Mouse (Mus musculus): ENCODE data around the gene Tex21. TPM values are rescaled to one million over a fixed set of nuclear protein-coding genes. Genes with fewer than 3 reads are reported as not detected.

Gene Tex21
- polyA plus RNA-seq, 1 experiment from 2014 or later, result not detected

DNA sequence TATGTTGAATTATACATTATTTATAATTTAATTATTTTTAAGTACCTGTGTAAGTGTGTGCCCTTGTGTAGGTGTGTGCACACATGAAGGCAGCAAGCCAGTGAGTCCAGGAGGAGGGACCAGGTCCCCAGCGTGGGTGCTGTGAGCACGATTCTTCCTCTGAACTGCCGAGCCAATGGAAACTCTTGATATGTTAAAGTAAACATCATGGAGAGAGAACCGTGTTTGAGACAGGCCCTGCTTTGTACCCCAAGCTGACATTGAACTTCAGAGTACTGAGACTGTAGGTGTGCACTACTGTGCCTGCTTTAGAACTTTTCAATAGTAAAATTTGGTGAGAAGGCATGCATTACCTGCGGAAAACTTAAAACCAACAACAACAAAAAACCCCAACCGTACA, 25.0 kb upstream of the Tex21 start:
- no peaks in the 10 kb centered on the region for H3K27me3 ChIP-seq (ENCODE audit: low read depth, poor library complexity, severe bottlenecking)

DNA sequence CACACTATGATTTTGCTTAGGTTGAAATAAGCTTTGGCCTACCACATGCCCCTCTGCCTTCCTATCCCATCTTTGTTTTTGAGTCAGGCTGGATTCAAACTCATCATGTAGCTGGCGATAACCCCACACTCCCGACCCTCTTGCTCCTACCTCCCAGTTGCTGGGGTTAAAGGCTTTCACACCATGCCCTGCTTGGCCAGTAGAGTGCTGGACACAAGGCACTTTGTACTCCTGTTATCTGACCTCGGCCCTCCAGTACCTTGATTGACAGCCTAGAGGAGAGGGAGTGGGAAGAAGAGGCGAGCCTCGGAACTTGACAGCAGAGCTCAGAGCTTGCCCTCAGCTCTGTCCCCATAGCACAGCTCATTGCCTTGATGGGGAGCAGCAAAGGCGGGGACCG, 22.6 kb upstream of the Tex21 start:
- WGBS, result 83% methylated on average over 7 of the region's 7 CpGs
- Histone ChIP-seq H3K4me3 (no peak overlapping the region), H3K27ac (no peak overlapping the region), H3K4me1 (no peaks in the 10 kb centered on the region), H3K36me3 (peaks cover 47% of the 10 kb centered on the region), H3K27me3 (ENCODE audit: low read depth, poor library complexity, severe bottlenecking) (no peaks in the 10 kb centered on the region), H3K9me3 (replicated peaks) (no peaks in the 10 kb centered on the region)
- DNase-seq (ENCODE audit: low spot score), result no peak

More for the DNA sequence above, 25.0 kb upstream of the Tex21 start:
- Histone ChIP-seq H3K36me3 (peaks cover 46% of the 10 kb centered on the region), H3K9me3 (replicated peaks) (no peaks in the 10 kb centered on the region), H3K4me1 (no peaks in the 10 kb centered on the region), H3K27ac (no peak overlapping the region), H3K4me3 (no peak overlapping the region)
- 94% methylated on average over 6 of the region's 6 CpGs for WGBS
- no peak for DNase-seq (ENCODE audit: low spot score)

DNA sequence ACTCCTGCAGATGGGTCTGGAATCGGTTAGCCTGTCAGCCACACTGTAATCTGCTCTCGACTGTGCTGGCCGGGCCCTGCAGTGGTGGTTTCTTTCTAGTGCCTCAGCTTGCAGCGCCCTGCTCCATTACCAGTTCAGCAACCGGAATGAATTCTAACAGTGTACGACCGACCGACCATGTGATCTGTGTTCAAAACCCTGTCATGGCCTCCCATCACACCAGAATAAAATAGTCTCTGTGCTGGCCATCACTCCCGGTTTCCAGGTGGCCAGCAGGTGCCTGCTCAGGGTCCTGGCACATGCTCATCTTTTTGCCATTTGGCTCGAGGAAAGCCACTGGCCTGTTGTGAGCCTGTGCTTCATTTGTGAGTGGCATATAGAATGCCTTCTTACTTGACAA, 22.1 kb upstream of the Tex21 start:
- peaks cover 47% of the 10 kb centered on the region for H3K36me3 ChIP-seq
- WGBS, result 90% methylated on average over 10 of the region's 10 CpGs

DNA sequence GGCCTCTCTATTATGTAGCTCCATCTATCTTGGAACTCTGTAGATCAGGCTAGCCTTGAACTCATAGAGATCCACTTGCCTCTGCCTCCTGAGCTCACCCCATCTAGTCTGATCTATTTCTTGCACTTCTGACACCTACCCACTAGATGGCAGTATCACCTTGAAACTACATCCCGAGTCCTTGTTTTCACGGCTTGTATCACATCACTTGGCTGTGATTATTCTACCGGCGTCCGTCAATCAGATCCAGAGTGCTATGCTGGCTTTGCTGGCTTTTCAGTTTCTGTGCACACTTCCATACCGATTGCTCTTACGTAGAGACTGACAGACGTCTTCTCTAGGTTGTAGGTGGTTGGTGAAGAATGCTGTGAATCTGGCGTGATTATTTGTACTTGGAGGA, 20.3 kb upstream of the Tex21 start:
- DNase-seq (ENCODE audit: low spot score), result no peak
- WGBS, result 88% methylated on average over 9 of the region's 9 CpGs
- H3K4me1 ChIP-seq, result no peaks in the 10 kb centered on the region
- peaks cover 38% of the 10 kb centered on the region for H3K36me3 ChIP-seq
- no peaks in the 10 kb centered on the region for H3K9me3 ChIP-seq (replicated peaks)
- no peaks in the 10 kb centered on the region for H3K27me3 ChIP-seq (ENCODE audit: low read depth, poor library complexity, severe bottlenecking)
- no peak overlapping the region for H3K27ac ChIP-seq
- H3K4me3 ChIP-seq, result no peak overlapping the region

More for the DNA sequence above, 22.1 kb upstream of the Tex21 start:
- Histone ChIP-seq H3K4me1 (no peaks in the 10 kb centered on the region), H3K4me3 (no peak overlapping the region), H3K9me3 (replicated peaks) (no peaks in the 10 kb centered on the region), H3K27me3 (ENCODE audit: low read depth, poor library complexity, severe bottlenecking) (no peaks in the 10 kb centered on the region), H3K27ac (no peak overlapping the region)
- no peak for DNase-seq (ENCODE audit: low spot score)

DNA sequence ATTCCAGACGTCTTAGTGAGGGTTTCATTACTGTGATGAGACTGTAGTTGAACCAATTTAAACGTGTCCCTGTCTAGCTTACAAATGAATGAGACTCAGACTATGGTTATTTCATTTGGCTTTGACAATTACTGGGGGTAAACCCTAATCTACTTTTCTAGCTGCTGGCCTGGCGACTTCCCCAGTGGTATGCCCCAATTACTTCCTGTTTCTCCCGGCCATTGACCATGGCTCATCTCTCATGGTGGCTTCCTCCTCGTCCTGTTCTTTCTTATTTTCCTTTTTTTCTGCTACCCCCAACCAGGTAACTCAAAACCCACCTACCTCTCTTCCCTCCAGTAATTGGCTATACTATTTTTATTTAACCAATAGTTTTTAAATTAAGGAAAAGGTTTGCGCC, 18.5 kb upstream of the Tex21 start:
- DNase-seq (ENCODE audit: low spot score), result no peak
- H3K4me1 ChIP-seq, result no peaks in the 10 kb centered on the region
- peaks cover 25% of the 10 kb centered on the region for H3K36me3 ChIP-seq
- H3K4me3 ChIP-seq, result no peak overlapping the region
- H3K27ac ChIP-seq, result no peak overlapping the region
- H3K9me3 ChIP-seq (replicated peaks), result no peaks in the 10 kb centered on the region
- no peaks in the 10 kb centered on the region for H3K27me3 ChIP-seq (ENCODE audit: low read depth, poor library complexity, severe bottlenecking)
- 83% methylated on average over 6 of the region's 6 CpGs for WGBS

DNA sequence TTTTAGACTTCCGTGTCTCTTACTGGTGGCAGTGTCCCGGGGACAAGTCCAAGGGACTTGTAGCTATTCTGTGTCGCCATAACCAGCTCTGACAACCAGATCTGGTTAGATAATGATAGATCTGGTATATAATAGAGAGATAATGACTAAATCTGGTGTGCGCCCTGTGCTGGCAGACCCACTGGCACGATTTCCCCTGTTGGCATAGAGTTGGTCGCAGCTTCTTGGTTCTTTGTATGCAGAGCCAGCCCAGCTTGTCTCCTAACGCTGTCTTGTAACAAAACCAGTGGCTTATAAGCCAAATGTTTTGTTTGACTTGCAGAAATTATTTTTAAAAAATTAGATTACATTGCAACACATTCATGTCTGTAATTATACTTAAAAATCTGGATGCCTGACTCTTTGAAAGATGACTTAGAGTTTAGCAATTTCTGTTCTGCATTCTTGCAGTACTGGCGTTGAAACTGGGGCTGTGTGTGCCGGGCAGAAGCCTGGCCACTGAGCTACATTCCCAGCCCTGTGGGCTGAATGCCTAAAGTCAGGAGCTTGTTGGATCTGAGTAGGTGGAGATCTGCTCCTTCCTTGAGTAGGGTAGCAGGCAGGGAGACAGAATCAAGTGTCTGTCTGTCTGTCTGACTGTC, 17.9 kb upstream of the Tex21 start:
- H3K27me3 ChIP-seq (ENCODE audit: low read depth, poor library complexity, severe bottlenecking), result no peaks in the 10 kb centered on the region
- 94% methylated on average over 9 of the region's 9 CpGs for WGBS
- DNase-seq (ENCODE audit: low spot score), result no peak
- H3K27ac ChIP-seq, result no peak overlapping the region
- H3K9me3 ChIP-seq (replicated peaks), result no peaks in the 10 kb centered on the region
- peaks cover 23% of the 10 kb centered on the region for H3K36me3 ChIP-seq
- no peaks in the 10 kb centered on the region for H3K4me1 ChIP-seq
- no peak overlapping the region for H3K4me3 ChIP-seq

DNA sequence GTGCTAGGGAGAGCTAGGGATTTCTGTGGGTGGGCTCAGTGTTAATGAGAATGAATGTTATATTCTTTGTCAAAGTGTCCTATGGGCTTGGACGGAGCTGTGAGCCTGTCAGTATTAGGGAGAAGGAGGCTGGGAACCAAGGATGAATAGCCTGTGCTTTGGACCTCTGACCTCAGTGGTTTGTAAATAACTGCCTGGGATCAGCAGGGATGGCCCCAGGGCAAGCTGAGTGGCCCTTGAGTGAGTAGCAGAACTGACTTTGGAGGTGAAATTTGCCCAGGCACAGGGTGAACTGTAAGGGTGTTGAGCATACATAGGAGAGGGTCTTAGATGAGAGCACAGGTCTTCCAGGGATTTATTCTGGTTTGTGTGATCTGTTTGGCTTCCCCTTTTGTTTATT, 17.3 kb upstream of the Tex21 start:
- H3K9me3 ChIP-seq (replicated peaks), result no peaks in the 10 kb centered on the region
- peaks cover 20% of the 10 kb centered on the region for H3K36me3 ChIP-seq
- H3K27me3 ChIP-seq (ENCODE audit: low read depth, poor library complexity, severe bottlenecking), result no peaks in the 10 kb centered on the region
- no peaks in the 10 kb centered on the region for H3K4me1 ChIP-seq
- H3K27ac ChIP-seq, result no peak overlapping the region
- H3K4me3 ChIP-seq, result no peak overlapping the region
- no peak for DNase-seq (ENCODE audit: low spot score)
- 28% methylated on average over 1 of the region's 1 CpGs for WGBS

DNA sequence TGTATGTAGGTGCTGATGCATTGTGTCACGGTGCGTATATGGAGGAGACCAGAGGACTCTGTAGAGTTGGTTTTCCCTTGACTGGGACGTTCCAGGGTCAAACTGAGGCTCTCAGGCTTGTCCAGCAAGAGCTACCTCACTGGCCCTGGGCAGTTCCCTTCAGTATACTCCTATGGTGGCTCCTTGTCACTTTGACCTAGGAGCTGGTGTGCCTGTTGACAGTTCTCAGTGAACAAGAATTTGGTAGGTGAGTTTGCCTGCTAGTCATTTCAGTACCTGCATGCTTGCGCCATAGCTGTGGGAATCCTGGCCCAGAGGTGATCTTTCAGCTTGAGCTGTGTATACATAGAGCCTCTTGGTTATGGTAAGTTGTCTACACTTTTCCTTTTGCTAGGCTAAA, 16.4 kb upstream of the Tex21 start:
- H3K36me3 ChIP-seq, result peaks cover 20% of the 10 kb centered on the region
- no peak overlapping the region for H3K4me3 ChIP-seq
- no peak overlapping the region for H3K27ac ChIP-seq
- no peak for DNase-seq (ENCODE audit: low spot score)
- H3K9me3 ChIP-seq (replicated peaks), result no peaks in the 10 kb centered on the region
- H3K4me1 ChIP-seq, result no peaks in the 10 kb centered on the region
- H3K27me3 ChIP-seq (ENCODE audit: low read depth, poor library complexity, severe bottlenecking), result no peaks in the 10 kb centered on the region
- WGBS, result 94% methylated on average over 4 of the region's 4 CpGs

DNA sequence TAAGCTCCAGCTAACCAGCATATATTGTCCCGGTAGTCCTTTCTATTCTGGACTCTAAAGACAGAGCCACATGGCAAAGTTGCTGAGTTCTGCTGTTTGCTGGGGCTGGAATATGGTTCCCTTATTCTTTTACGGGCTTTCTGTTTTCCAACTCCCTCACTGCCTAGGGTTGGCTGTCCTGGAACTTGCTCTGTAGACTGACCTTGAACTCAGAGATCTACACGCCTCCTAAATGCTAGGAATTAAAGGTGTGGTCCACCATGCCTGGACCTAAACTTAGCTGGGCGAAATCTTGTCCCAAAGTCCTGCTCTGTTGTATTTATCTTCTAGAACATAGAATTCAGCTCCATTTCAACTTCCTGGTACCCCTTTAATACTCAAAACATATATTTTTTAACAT, 15.0 kb upstream of the Tex21 start:
- no peaks in the 10 kb centered on the region for H3K27me3 ChIP-seq (ENCODE audit: low read depth, poor library complexity, severe bottlenecking)
- 90% methylated on average over 4 of the region's 4 CpGs for WGBS

DNA sequence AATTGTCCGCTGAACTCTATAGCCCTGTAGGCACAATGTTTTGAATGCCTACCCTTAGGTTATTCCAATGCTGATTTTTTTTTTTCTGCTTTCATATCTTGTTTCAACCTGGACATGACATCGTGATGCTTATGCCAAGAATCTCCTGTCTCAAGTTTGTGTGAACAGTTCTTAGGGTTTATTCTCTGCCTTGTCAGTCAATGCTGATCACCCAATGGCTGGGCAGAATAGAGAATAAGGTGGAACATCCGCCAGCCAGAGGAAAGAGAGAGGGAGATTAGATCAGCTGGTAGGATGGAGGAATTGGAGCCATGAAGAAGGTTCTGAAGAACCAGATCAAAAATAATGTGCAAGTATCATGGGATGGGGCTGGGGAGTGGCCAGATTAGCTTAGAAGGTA, 14.1 kb upstream of the Tex21 start:
- Histone ChIP-seq H3K9me3 (replicated peaks) (no peaks in the 10 kb centered on the region), H3K27ac (no peak overlapping the region), H3K4me3 (no peak overlapping the region), H3K4me1 (peaks cover 14% of the 10 kb centered on the region; the same call in 1 of the 2 replicates), H3K27me3 (ENCODE audit: low read depth, poor library complexity, severe bottlenecking) (no peaks in the 10 kb centered on the region), H3K36me3 (peaks cover 9% of the 10 kb centered on the region)
- no peak for DNase-seq (ENCODE audit: low spot score)
- WGBS, result 90% methylated on average over 3 of the region's 3 CpGs

More for the DNA sequence above, 15.0 kb upstream of the Tex21 start:
- Histone ChIP-seq H3K36me3 (peaks cover 16% of the 10 kb centered on the region), H3K4me3 (no peak overlapping the region), H3K9me3 (replicated peaks) (no peaks in the 10 kb centered on the region), H3K27ac (no peak overlapping the region), H3K4me1 (peaks cover 6% of the 10 kb centered on the region; the same call in 1 of the 2 replicates)
- DNase-seq (ENCODE audit: low spot score), result no peak

DNA sequence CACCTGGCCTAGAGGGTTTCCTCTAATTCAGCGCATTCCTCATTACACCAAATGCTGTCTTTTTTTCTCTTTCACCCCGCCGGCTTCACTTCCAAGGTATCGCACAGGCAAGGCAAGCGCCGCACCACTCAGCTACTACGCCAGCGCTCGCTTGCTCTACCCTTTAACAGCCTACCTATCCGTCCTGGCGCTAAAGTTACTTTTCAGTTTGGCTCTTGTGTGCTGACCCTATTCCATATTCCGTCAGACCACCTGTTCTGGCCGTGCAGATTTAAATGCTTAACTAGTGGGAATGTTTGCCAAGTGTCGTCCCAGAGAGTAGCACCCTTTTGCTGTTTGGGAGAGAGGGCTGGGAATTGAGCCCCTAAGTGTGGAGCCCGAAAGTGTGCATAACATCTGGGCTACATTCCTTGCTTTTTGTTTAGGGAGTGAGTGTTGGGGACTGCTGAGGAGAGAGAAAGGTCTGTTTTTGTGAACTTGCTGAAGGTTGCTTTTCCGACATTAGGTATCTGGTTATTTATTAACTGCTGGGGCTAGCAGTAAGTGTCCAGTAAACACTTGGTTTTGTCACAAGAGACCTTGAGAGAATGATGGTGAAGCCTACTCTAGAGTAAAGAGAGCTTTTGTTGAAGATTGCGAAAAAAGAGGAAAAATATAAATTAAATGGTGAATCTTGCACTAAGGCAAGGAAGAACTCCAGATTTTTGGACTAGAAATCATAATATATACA, 9.7 kb upstream of the Tex21 start:
- peaks cover 19% of the 10 kb centered on the region for H3K4me1 ChIP-seq
- DNase-seq (ENCODE audit: low spot score), result peak; percentile 61
- H3K9me3 ChIP-seq (replicated peaks), result no peaks in the 10 kb centered on the region
- H3K36me3 ChIP-seq, result no peaks in the 10 kb centered on the region
- H3K4me3 ChIP-seq, result peak overlapping the region; percentile 77
- WGBS, result 7% methylated on average over 17 of the region's 17 CpGs
- H3K27ac ChIP-seq, result peak overlapping the region; percentile 91
- no peaks in the 10 kb centered on the region for H3K27me3 ChIP-seq (ENCODE audit: low read depth, poor library complexity, severe bottlenecking)

DNA sequence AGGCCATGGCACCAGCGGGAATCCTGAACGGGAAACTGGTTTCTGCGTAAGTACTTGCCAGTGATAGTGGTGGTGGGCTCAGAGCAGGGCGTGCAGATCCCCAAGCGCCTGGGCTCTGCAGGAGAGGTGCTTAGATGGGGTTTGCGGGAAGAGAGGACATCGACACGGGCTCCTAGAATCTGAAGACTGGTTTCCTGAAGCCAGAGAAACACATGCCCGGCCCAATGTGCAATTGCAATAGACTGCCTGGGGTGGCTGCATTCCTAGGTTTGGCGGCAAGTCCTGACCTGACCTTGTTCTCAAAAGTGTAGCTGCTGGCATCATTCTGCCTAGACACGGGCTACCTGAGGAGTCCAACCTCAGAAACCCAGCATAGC, 8.9 kb upstream of the Tex21 start:
- Histone ChIP-seq H3K9me3 (replicated peaks) (no peaks in the 10 kb centered on the region), H3K27ac (peak overlapping the region; percentile 91), H3K4me1 (peaks cover 19% of the 10 kb centered on the region), H3K27me3 (ENCODE audit: low read depth, poor library complexity, severe bottlenecking) (no peaks in the 10 kb centered on the region), H3K4me3 (peak overlapping the region; percentile 77), H3K36me3 (no peaks in the 10 kb centered on the region)
- 0% methylated on average over 11 of the region's 11 CpGs for WGBS
- DNase-seq (ENCODE audit: low spot score), result no peak

DNA sequence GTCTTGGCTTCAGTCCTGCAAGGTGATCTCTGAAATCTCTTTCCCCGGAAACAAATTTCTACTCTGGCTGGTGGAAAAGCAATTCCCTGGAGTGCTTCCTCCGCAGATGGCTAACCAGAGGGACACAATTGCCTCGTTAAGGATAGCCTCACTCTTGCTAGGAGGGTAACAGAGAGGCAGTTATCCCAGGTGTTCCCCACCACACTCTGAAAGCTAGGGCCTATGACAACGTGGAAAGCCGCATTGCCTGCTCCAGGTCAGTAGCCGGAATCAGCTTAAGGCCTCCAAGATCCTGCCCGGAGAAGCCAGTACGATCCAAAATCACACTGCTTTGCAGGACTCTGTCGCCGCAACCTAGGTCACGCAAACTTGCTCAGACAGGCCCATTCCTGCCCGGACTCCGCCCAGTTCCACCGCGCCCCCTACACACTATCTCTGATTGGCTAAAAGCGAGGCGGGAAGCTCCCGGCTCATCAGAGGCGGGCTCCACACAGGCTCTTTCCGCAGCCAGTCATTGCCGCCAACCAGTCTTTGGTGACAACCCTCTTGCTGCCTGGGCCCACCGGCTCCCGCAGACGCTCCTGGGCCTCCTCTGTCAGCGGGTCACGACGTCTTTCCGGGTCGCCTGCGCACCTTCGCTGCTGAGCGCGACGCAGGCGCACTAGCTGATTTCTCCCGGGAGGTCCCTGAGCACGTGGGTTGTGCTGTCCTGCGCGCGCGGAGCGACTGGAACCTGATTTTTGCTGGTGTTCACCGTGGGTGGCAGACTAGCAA, 8.4 kb upstream of the Tex21 start, which contains the start of gene Mthfd1:
TSS of gene Mthfd1 (plus strand) at position 574 of the 774 bp plus-strand sequence.
- WGBS, result 2% methylated on average over 43 of the region's 43 CpGs
- peak within 1 kb of the TSS; percentile 91 for H3K27ac ChIP-seq
- no peaks in the 10 kb centered on the region for H3K9me3 ChIP-seq (replicated peaks)
- peak within 1 kb of the TSS; percentile 77 for H3K4me3 ChIP-seq
- DNase-seq (ENCODE audit: low spot score), result peak; percentile 93
- peaks cover 19% of the 10 kb centered on the region for H3K4me1 ChIP-seq
- no peaks in the 10 kb centered on the region for H3K36me3 ChIP-seq
- no peaks in the 10 kb centered on the region for H3K27me3 ChIP-seq (ENCODE audit: low read depth, poor library complexity, severe bottlenecking)
